Mouse (Mus musculus) bone marrow macrophage, adult 2 months (primary cell): ENCODE results near the gene Pygl.

ENCODE experiments used
- CTCF ChIP-seq: IDR thresholded peaks from 2 replicates; pipeline ENCODE4 v1.5.1; 2012; ENCODE audit warnings: low read depth, mild to moderate bottlenecking, low read length, moderate library complexity
- POLR2A ChIP-seq: IDR thresholded peaks from 2 replicates; pipeline ENCODE4 v1.6.1; 2012; ENCODE audit warnings: mild to moderate bottlenecking, low read depth, low read length, borderline replicate concordance

DNA sequence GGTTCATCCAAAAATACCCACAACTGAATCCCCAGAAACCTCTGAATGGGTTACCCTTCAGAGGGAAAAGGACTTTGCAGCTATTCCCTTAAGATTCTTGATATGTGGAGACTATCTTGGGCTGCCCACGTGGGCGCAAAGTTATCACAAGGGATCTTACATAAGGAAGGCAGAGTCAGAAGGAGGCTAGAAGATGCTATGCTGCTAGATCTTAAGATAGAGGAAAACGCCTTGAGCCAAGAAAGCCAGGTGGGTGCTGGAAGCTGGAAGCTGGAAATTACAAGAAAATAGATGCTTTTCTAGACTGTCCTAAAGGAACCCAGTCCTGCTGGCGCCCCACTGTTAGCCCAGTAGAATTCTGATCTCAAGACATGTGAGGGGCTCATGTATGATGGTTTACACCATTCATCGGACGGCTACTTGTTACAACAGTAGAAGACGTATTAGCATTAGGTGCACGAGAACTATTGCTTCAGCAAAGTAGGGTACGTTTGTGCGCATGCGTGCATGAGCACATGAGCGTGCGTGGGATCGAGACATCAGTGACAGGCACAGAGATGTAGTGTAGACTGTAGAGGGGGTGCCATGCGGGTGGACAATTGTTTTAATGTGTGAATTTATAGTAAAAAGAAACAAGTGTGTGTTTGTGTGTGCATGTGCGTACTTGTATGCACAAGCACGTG lies 31.1 kb upstream of the Pygl start:
- TF ChIP-seq CTCF (no peak), POLR2A (no peak)
